Mouse (Mus musculus) kidney, adult 2 months (tissue): ENCODE measurements around the gene Fars2. TPM values are rescaled to one million over a fixed set of nuclear protein-coding genes. Genes with fewer than 3 reads are reported as not detected.

Experiments used
- DNase-seq: peaks from one replicate; pipeline ENCODE4 v3.0.0; 2021
- H3K27ac ChIP-seq: fragments of 200-500 bp; 2 replicates; pipeline ENCODE4 v1.5.1; 2012; ENCODE audit warnings: low read depth, low read length, control low read depth, inconsistent platforms; ENCODE audit not compliant: insufficient read depth
- H3K27me3 ChIP-seq: fragments of 200-500 bp; replicated peaks from 2 replicates; pipeline ENCODE4 v1.6.1; 2012; ENCODE audit warnings: mild to moderate bottlenecking, moderate library complexity, low read length, inconsistent platforms; ENCODE audit not compliant: control insufficient read depth, insufficient read depth
- H3K36me3 ChIP-seq: fragments of 200-500 bp; 2 replicates; pipeline ENCODE4 v1.6.1; 2012; ENCODE audit warnings: mild to moderate bottlenecking, moderate library complexity, low read length, inconsistent platforms; ENCODE audit not compliant: control insufficient read depth, insufficient read depth
- H3K4me1 ChIP-seq: fragments of 200-500 bp; 2 replicates; pipeline ENCODE4 v1.6.1; 2011; ENCODE audit warnings: low read length; ENCODE audit not compliant: control insufficient read depth, insufficient read depth
- H3K4me3 ChIP-seq: fragments of 200-500 bp; 2 replicates; pipeline ENCODE4 v1.5.1; 2011; ENCODE audit warnings: mild to moderate bottlenecking, low read depth, low read length, control low read depth; ENCODE audit not compliant: insufficient read depth
- CTCF ChIP-seq: fragments of 200-500 bp; conservative IDR thresholded peaks from 2 replicates; pipeline ENCODE4 v1.5.1; 2011; ENCODE audit warnings: low read depth, mild to moderate bottlenecking, control low read depth, low read length, moderate library complexity, mixed read lengths; ENCODE audit not compliant: insufficient read depth, insufficient read length
- POLR2A ChIP-seq: fragments of 200-500 bp; IDR thresholded peaks from one replicate; pipeline ENCODE4 v1.6.1; 2011; ENCODE audit warnings: low read depth, low read length, control low read depth
- WGBS: fragments of 180-500 bp; shearing (Covaris S2); methylation state at CpG from one replicate; pipeline ENCODE4 v1.1.7; 2018; 5-methylcytosine and 5-hydroxymethylcytosine counted together
- polyA plus RNA-seq: library from polyadenylated mRNA; depleted of rRNA; stranded (reverse); fragments of >200 nt; gene quantifications from 2 replicates; pipeline ENCODE4 v1.2.3, GENCODE M21; 2012

Fars2 gene
- polyA plus RNA-seq, 1 experiment, result 99.1 TPM

DNA sequence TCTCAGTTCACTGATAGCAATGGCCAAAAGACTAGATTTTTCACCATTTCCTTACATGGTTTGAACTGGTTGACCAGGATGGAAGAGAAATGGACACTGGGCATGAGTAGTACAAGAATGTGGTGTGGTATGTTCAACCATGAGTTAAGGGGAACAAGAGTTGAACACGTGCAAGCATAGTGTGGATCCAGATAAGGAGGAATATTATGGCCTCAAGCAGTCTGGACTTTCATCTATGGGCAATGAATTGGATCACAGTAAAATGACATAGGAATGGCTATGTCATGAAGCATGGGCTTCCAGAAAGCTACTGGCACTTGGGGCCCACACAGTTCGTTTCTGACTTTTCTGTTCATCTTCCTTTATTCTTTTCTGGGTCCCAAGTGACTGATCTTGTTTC is 168.0 kb downstream of the Fars2 start:
- TF ChIP-seq POLR2A (no peak), CTCF (no peak)
- Histone ChIP-seq H3K27ac (no peak overlapping the region), H3K27me3 (no peaks in the 10 kb centered on the region), H3K36me3 (no peaks in the 10 kb centered on the region), H3K4me3 (no peak overlapping the region), H3K4me1 (peaks cover 9% of the 10 kb centered on the region; the same call in 1 of the 2 replicates)
- no peak for DNase-seq
- 89% methylated on average over 2 of the region's 2 CpGs for WGBS

- no peak overlapping the region for H3K27ac ChIP-seq
- TF ChIP-seq POLR2A (no peak), CTCF (no peak)
- peaks cover 12% of the 10 kb centered on the region for H3K4me1 ChIP-seq
- no peaks in the 10 kb centered on the region for H3K27me3 ChIP-seq
- 93% methylated on average over 3 of the region's 3 CpGs for WGBS
- H3K4me3 ChIP-seq, result no peak overlapping the region
- no peaks in the 10 kb centered on the region for H3K36me3 ChIP-seq
- no peak for DNase-seq
Observed at GRCm38 (mm10) chr13:36293511-36293910, 176.3 kb downstream of the Fars2 start.

GRCm38 (mm10) chr13:36294503-36294902 is 177.3 kb downstream of the Fars2 start:
- Histone ChIP-seq H3K27me3 (no peaks in the 10 kb centered on the region), H3K4me3 (no peak overlapping the region), H3K36me3 (no peaks in the 10 kb centered on the region), H3K4me1 (peaks cover 12% of the 10 kb centered on the region), H3K27ac (no peak overlapping the region)
- DNase-seq, result no peak
- TF ChIP-seq CTCF (no peak), POLR2A (no peak)
- WGBS, result 82% methylated on average over 5 of the region's 5 CpGs

DNA sequence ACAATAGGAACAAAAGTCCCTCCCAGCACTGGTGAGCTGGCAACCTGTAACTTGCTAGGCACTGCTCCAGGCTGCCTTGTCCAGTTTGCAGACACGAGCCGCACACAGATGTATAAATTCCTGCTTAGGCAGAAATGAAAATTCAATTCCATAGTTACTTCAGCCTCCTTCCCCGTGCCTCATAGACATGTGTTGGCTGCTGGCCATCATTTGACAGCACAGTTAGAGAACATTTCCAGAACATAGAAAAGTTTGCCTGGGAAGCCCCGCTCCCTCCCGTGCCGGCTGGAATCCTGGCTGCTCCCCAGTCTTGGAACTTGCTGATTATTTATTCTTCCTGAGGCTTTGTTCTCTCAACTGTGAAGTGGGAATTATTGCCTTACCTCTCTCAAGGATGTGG is 178.6 kb downstream of the Fars2 start:
- WGBS, result 8% methylated on average over 6 of the region's 6 CpGs
- no peak overlapping the region for H3K27ac ChIP-seq
- no peak for TF ChIP-seq POLR2A
- no peak for TF ChIP-seq CTCF
- no peaks in the 10 kb centered on the region for H3K27me3 ChIP-seq
- H3K4me3 ChIP-seq, result no peak overlapping the region
- peak; percentile 59 for DNase-seq
- peaks cover 12% of the 10 kb centered on the region for H3K4me1 ChIP-seq
- no peaks in the 10 kb centered on the region for H3K36me3 ChIP-seq

DNA sequence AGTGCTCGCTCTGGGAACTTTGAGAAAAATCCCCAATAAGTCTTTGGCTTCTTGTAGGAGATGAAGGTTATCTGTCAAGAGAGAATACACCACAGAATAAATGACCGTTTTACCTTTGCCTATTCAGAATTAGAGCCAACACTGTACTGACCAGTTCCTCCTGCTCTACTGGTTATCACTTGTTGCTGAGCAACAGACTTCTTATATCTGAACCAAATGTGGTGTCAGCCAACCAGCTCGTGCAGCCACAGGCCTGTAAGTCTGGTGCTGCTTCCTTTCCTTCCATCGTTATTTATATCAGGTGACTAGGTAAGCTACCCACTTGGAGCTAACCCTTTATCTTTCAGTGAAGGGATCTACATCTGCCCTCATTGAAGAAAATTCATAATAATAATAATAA is 179.4 kb downstream of the Fars2 start:
- no peak overlapping the region for H3K4me3 ChIP-seq
- TF ChIP-seq CTCF, result no peak
- TF ChIP-seq POLR2A, result no peak
- peaks cover 12% of the 10 kb centered on the region for H3K4me1 ChIP-seq
- no peaks in the 10 kb centered on the region for H3K36me3 ChIP-seq
- H3K27ac ChIP-seq, result no peak overlapping the region
- H3K27me3 ChIP-seq, result no peaks in the 10 kb centered on the region
- WGBS, result 72% methylated on average over 4 of the region's 4 CpGs
- no peak for DNase-seq

DNA sequence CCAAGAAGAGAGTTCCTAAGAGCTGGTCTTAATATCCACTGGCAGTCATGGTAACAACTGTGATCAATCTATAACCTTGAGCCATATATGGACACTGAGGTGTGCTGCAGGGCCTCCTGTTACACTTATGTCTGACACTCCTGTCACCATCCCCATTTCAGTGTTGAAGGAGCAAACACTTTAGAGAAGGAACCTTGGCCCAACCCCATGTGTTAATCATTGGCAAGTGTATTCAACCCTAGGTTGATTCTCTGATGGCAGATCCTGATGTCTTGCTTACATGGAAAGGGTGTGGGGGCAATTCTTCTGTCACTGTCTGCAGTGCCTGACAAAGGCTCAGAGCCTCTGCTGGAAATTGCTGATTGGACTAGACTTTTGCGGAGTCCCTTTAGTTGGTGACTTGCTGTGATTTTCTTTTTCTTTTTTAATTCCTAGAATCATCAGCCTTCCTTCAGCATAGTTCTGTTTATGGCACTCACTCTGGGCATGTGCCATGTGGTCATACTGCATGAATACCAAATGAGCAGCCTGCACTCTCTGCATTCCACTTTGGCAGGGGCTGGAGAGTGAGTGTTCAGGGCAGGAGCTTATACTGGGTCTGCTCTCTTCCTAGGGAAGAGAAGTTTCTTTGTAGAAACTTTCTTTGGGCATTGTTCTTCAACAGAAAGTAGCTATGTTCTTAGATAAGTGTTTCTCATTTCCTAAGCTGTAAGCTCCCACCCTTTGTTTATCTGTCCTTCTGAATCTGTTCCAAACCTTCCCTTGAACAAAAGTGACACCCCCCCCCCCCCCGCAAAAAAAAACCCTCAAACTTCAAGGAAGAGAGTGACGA is 181.0 kb downstream of the Fars2 start:
- Histone ChIP-seq H3K27ac (no peak overlapping the region), H3K36me3 (no peaks in the 10 kb centered on the region), H3K4me3 (no peak overlapping the region), H3K27me3 (no peaks in the 10 kb centered on the region), H3K4me1 (peaks cover 12% of the 10 kb centered on the region)
- TF ChIP-seq POLR2A, result no peak
- TF ChIP-seq CTCF, result no peak
- WGBS, result 45% methylated on average over 3 of the region's 3 CpGs
- DNase-seq, result peak; percentile 77

- Histone ChIP-seq H3K27me3 (no peaks in the 10 kb centered on the region), H3K27ac (no peak overlapping the region), H3K36me3 (no peaks in the 10 kb centered on the region), H3K4me3 (no peak overlapping the region), H3K4me1 (peaks cover 12% of the 10 kb centered on the region)
- TF ChIP-seq POLR2A, result no peak
- TF ChIP-seq CTCF, result no peak
- no peak for DNase-seq
Observed at GRCm38 (mm10) chr13:36298782-36299031, 181.5 kb downstream of the Fars2 start.
